ENCODE assay signal across 9 mouse cellular contexts in genomic region chr2:12325417-12325816, GRCm38 (mm10). TPM values are rescaled to one million over a fixed set of nuclear protein-coding genes. Genes with fewer than 3 reads are reported as not detected.
DNase-seq lines count a peak whose midpoint lies in the region; ATAC-seq and TF ChIP-seq lines count a peak whose summit lies in the region.
"Had no signal": no experiment of that assay in that cellular context is flagged by ENCODE, and none has a peak within 500 bp of the region (broad histone marks: within the 10 kb centered on the region; RNA-seq: fewer than 3 reads in every experiment).

No protein-coding gene starts in this region.

- DNase-seq in 3T3-L1 (ENCODE audit: low read depth, low spot score) (peak; percentile 98), adipocyte (ENCODE audit: low spot score) (peak; percentile 79)
- DNase-seq in heart, adult 9 months (ENCODE audit: low spot score in 2 of 2): peak; percentile 84 to 91
- peak; percentile 89 for DNase-seq in lung, embryonic 14.5 days
- no peak for DNase-seq in thymus, postnatal 25 days
- DNase-seq in cerebellum, adult 2 months: no peak

- WGBS in lung, embryonic 14.5 days: 38% methylated on average over 6 of the region's 6 CpGs
- WGBS in cerebellum, adult 2 months: 11% methylated on average over 6 of the region's 6 CpGs
- 78% methylated on average over 6 of the region's 6 CpGs for WGBS in neural tube, embryonic 15.5 days
- 80% methylated on average over 6 of the region's 6 CpGs for WGBS in liver, embryonic 12.5 days (ENCODE audit: insufficient replicate concordance)

- no peak overlapping the region for H3K9ac ChIP-seq in lung, embryonic 14.5 days
- no peak overlapping the region for H3K9ac ChIP-seq in neural tube, embryonic 15.5 days (replicated peaks)
- no peak overlapping the region for H3K9ac ChIP-seq in liver, embryonic 12.5 days
- H3K9ac ChIP-seq: hindbrain, embryonic 15.5 days had no signal

- TF ChIP-seq POLR2A in cerebellum, adult 2 months (IDR thresholded peaks at IDR 0.05; ENCODE audit: borderline replicate concordance, insufficient read depth, low read length): no peak

- no peak overlapping the region for H3K4me3 ChIP-seq in lung, embryonic 14.5 days (ENCODE audit: low read depth, low read length)
- no peak overlapping the region for H3K4me3 ChIP-seq in cerebellum, adult 2 months (replicated peaks; ENCODE audit: insufficient read depth, low read depth, low read length)
- H3K4me3 ChIP-seq in neural tube, embryonic 15.5 days (replicated peaks): no peak overlapping the region
- H3K4me3 ChIP-seq in liver, embryonic 12.5 days: no peak overlapping the region
- H3K4me3 ChIP-seq: hindbrain, embryonic 15.5 days had no signal

- TF ChIP-seq CTCF in lung, embryonic 14.5 days (IDR thresholded peaks at IDR 0.05; ENCODE audit: low read depth): no peak
- no peak for TF ChIP-seq CTCF in cerebellum, adult 2 months (IDR thresholded peaks at IDR 0.05; ENCODE audit: borderline replicate concordance, insufficient read depth, low read depth, low read length)

- H3K27me3 ChIP-seq in lung, embryonic 14.5 days (ENCODE audit: insufficient read depth, low read length): no peaks in the 10 kb centered on the region
- no peaks in the 10 kb centered on the region for H3K27me3 ChIP-seq in cerebellum, adult 2 months (ENCODE audit: control insufficient read depth, insufficient read depth, low read length)
- H3K27me3 ChIP-seq in neural tube, embryonic 15.5 days (replicated peaks): no peaks in the 10 kb centered on the region
- no peaks in the 10 kb centered on the region for H3K27me3 ChIP-seq in liver, embryonic 12.5 days (replicated peaks)
- H3K27me3 ChIP-seq: hindbrain, embryonic 15.5 days had no signal

- H3K9me3 ChIP-seq in lung, embryonic 14.5 days (ENCODE audit: low read depth, low read length): no peaks in the 10 kb centered on the region
- no peaks in the 10 kb centered on the region for H3K9me3 ChIP-seq in neural tube, embryonic 15.5 days (replicated peaks)
- no peaks in the 10 kb centered on the region for H3K9me3 ChIP-seq in liver, embryonic 12.5 days (replicated peaks)
- H3K9me3 ChIP-seq: hindbrain, embryonic 15.5 days had no signal

- peaks cover 9% of the 10 kb centered on the region; the same call in 1 of the 2 replicates for H3K4me1 ChIP-seq in lung, embryonic 14.5 days (ENCODE audit: insufficient read depth)
- H3K4me1 ChIP-seq in cerebellum, adult 2 months (ENCODE audit: control insufficient read depth, insufficient read depth, low read length): no peaks in the 10 kb centered on the region
- peaks cover 24% of the 10 kb centered on the region for H3K4me1 ChIP-seq in neural tube, embryonic 15.5 days
- H3K4me1 ChIP-seq in liver, embryonic 12.5 days: peaks cover 14% of the 10 kb centered on the region

- ATAC-seq in lung, embryonic 14.5 days (ENCODE audit: insufficient read depth): peak; percentile 93
- ATAC-seq in neural tube, embryonic 15.5 days (ENCODE audit: low FRiP score): no peak
- ATAC-seq in liver, embryonic 12.5 days: no peak

- H3K36me3 ChIP-seq in lung, embryonic 14.5 days (ENCODE audit: insufficient read depth): no peaks in the 10 kb centered on the region
- H3K36me3 ChIP-seq in neural tube, embryonic 15.5 days: no peaks in the 10 kb centered on the region
- no peaks in the 10 kb centered on the region for H3K36me3 ChIP-seq in liver, embryonic 12.5 days
- H3K36me3 ChIP-seq: hindbrain, embryonic 15.5 days had no signal

- H3K27ac ChIP-seq in lung, embryonic 14.5 days (ENCODE audit: low read depth): peak overlapping the region; percentile 67; the same call in 1 of the 2 replicates
- no peak overlapping the region for H3K27ac ChIP-seq in cerebellum, adult 2 months (ENCODE audit: insufficient read depth, low read length)
- no peak overlapping the region for H3K27ac ChIP-seq in neural tube, embryonic 15.5 days (replicated peaks)
- H3K27ac ChIP-seq in liver, embryonic 12.5 days: no peak overlapping the region
- H3K27ac ChIP-seq: hindbrain, embryonic 15.5 days had no signal

- H3K4me2 ChIP-seq in lung, embryonic 14.5 days: no peak overlapping the region
- H3K4me2 ChIP-seq in neural tube, embryonic 15.5 days: no peak overlapping the region
- no peak overlapping the region for H3K4me2 ChIP-seq in liver, embryonic 12.5 days
- H3K4me2 ChIP-seq: hindbrain, embryonic 15.5 days had no signal

RNA-seq across cellular contexts. Expression of gene Itga8, which starts 23.7 kb away (rescaled TPM):
- polyA plus RNA-seq in lung, embryonic 14.5 days (2014; fragmentation: Nextera tagmentation; extraction: Ambion mirVana): 42.6 and 44.1 TPM in 2 replicates
- polyA plus RNA-seq in cerebellum, adult 2 months (2012; rRNA removed): 0.77 and 0.90 TPM in 2 replicates
- polyA plus RNA-seq in neural tube, embryonic 15.5 days (2015; fragmentation: Nextera tagmentation; extraction: Ambion mirVana): 4.3 and 4.6 TPM in 2 replicates
- 3.9 and 4.5 TPM in 2 replicates for polyA plus RNA-seq in liver, embryonic 12.5 days (2016; fragmentation: Nextera tagmentation; extraction: Ambion mirVana)

Comparison
In these comparisons a context has a peak if more than half of its experiments do, and no peak if none do; other contexts are left out.
1. DNase-seq: peak in 3T3-L1 (single experiment), adipocyte (single experiment), heart, adult 9 months (2 of 2) and lung, embryonic 14.5 days (single experiment); none in thymus, postnatal 25 days (single experiment) and cerebellum, adult 2 months (0 of 2).